Mouse (Mus musculus) limb, embryonic 11.5 days (tissue): ENCODE results near the gene Ccdc40. TPM values are rescaled to one million over a fixed set of nuclear protein-coding genes. Genes with fewer than 3 reads are reported as not detected.

Experiments
- ATAC-seq: fragments of 200-750 bp; cut with Nextera tagmentation; 2 replicates; pipeline ENCODE4 v1.8.0; 2017; ENCODE audit warnings: low read depth; ENCODE audit not compliant: insufficient number of reproducible peaks, low FRiP score, low TSS enrichment
- DNase-seq: peaks from one replicate; pipeline ENCODE4 v3.0.0-alpha.2; 2015; ENCODE audit warnings: low spot score
- H3K27ac ChIP-seq: fragments of 300-500 bp; sonication (generic); replicated peaks from 2 replicates; pipeline ENCODE4 v1.5.1; 2014; ENCODE audit warnings: low read depth, mild to moderate bottlenecking, low read length
- H3K27me3 ChIP-seq: fragments of 300-500 bp; sonication (generic); 2 replicates; pipeline ENCODE4 v1.6.1; 2014; ENCODE audit warnings: mild to moderate bottlenecking, low read length, mixed read lengths; ENCODE audit not compliant: control insufficient read depth, insufficient read depth
- H3K36me3 ChIP-seq: fragments of 300-500 bp; sonication (generic); 2 replicates; pipeline ENCODE4 v1.6.1; 2014; ENCODE audit warnings: mild to moderate bottlenecking, low read length, moderate library complexity, mixed read lengths; ENCODE audit not compliant: control insufficient read depth, insufficient read depth
- H3K4me1 ChIP-seq: fragments of 300-500 bp; sonication (generic); 2 replicates; pipeline ENCODE4 v1.6.1; 2014; ENCODE audit warnings: low read length, mixed read lengths; ENCODE audit not compliant: control insufficient read depth, insufficient read depth
- H3K4me2 ChIP-seq: fragments of 300-500 bp; sonication (generic); 2 replicates; pipeline ENCODE4 v1.6.1; 2014; ENCODE audit warnings: low read depth, mild to moderate bottlenecking, moderate library complexity; ENCODE audit not compliant: severe bottlenecking
- H3K4me3 ChIP-seq: fragments of 300-500 bp; sonication (generic); 2 replicates; pipeline ENCODE4 v1.5.1; 2014; ENCODE audit warnings: low read depth, low read length
- H3K9ac ChIP-seq: fragments of 300-500 bp; sonication (generic); 2 replicates; pipeline ENCODE4 v1.6.1; 2014; ENCODE audit warnings: mild to moderate bottlenecking, low read length
- H3K9me3 ChIP-seq: fragments of 300-500 bp; sonication (generic); 2 replicates; pipeline ENCODE4 v1.6.1; 2016; ENCODE audit warnings: low read length; ENCODE audit not compliant: control insufficient read depth
- WGBS: fragments of 180-500 bp; shearing (Covaris S2); extraction: QIAGEN DNeasy Blood & Tissue Kit; methylation state at CpG from one replicate; pipeline ENCODE4 v1.1.7; 2014; 5-methylcytosine and 5-hydroxymethylcytosine counted together
- polyA plus RNA-seq: library from polyadenylated mRNA; unstranded; fragments of >200 nt; fragmentation: Nextera tagmentation; extraction: Ambion mirVana; gene quantifications from 2 replicates; pipeline ENCODE4 v1.2.1, GENCODE M21; 2014

Gene Ccdc40
- polyA plus RNA-seq, 1 experiment from 2014 or later, result 8.9 TPM

GRCm38 (mm10) chr11:119297996-119298395 is 69.6 kb downstream of the Ccdc40 start:
- H3K4me3 ChIP-seq, result no peak overlapping the region
- H3K36me3 ChIP-seq, result peaks cover 41% of the 10 kb centered on the region
- H3K4me1 ChIP-seq, result peaks cover 9% of the 10 kb centered on the region; the same call in 1 of the 2 replicates
- peak overlapping the region; percentile 81 for H3K4me2 ChIP-seq
- no peaks in the 10 kb centered on the region for H3K27me3 ChIP-seq
- ATAC-seq (no peak), DNase-seq (no peak)
- WGBS, result 93% methylated on average over 6 of the region's 6 CpGs
- H3K9me3 ChIP-seq, result no peaks in the 10 kb centered on the region
- H3K9ac ChIP-seq, result no peak overlapping the region; the same call in 1 of the 2 replicates
- no peak overlapping the region for H3K27ac ChIP-seq

DNA sequence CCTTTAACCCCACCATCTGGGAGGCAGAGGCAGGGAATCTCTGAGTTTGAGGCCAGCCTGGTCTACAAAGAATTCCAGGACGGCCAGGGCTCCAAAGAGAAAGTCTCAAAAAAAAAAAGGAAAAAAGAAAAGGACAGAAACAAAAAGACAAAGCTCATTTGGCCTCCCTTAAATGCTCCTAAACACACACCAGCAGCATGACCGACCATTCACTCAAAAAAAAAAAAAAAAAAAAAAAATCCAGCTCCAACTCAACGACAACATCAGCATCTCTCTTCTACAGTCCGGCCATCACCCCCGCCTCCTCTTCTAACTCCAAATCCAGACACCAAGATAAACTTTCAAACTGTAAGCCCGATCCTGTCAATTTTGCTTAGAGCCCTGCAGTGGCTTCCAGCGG is 70.5 kb downstream of the Ccdc40 start:
- peaks cover 9% of the 10 kb centered on the region; the same call in 1 of the 2 replicates for H3K4me1 ChIP-seq
- peak overlapping the region; percentile 98 for H3K4me3 ChIP-seq
- ATAC-seq, result no peak
- H3K27me3 ChIP-seq, result no peaks in the 10 kb centered on the region
- H3K9ac ChIP-seq, result peak overlapping the region; percentile 97
- H3K27ac ChIP-seq, result no peak overlapping the region
- H3K9me3 ChIP-seq, result no peaks in the 10 kb centered on the region
- WGBS, result 17% methylated on average over 7 of the region's 7 CpGs
- peaks cover 33% of the 10 kb centered on the region for H3K36me3 ChIP-seq
- no peak for DNase-seq
- peak overlapping the region; percentile 81 for H3K4me2 ChIP-seq

- peak; percentile 89 for ATAC-seq
- peaks cover 9% of the 10 kb centered on the region; the same call in 1 of the 2 replicates for H3K4me1 ChIP-seq
- H3K36me3 ChIP-seq, result peaks cover 28% of the 10 kb centered on the region
- peak; percentile 98 for DNase-seq
- H3K9me3 ChIP-seq, result no peaks in the 10 kb centered on the region
- peak within 1 kb of the TSS; percentile 98 for H3K4me3 ChIP-seq
- H3K27me3 ChIP-seq, result no peaks in the 10 kb centered on the region; the same call in 1 of the 2 replicates
- WGBS, result under 1% methylated on average over 89 of the region's 89 CpGs
- peak within 1 kb of the TSS; percentile 97 for H3K9ac ChIP-seq
- peak within 1 kb of the TSS; percentile 79 for H3K27ac ChIP-seq
- peak within 1 kb of the TSS; percentile 81 for H3K4me2 ChIP-seq
Observed at GRCm38 (mm10) chr11:119299391-119300245, 71.2 kb downstream of the Ccdc40 start, which contains the start of gene Eif4a3. Gene Eif4a3 (minus strand): TSS chr11:119300089.

DNA sequence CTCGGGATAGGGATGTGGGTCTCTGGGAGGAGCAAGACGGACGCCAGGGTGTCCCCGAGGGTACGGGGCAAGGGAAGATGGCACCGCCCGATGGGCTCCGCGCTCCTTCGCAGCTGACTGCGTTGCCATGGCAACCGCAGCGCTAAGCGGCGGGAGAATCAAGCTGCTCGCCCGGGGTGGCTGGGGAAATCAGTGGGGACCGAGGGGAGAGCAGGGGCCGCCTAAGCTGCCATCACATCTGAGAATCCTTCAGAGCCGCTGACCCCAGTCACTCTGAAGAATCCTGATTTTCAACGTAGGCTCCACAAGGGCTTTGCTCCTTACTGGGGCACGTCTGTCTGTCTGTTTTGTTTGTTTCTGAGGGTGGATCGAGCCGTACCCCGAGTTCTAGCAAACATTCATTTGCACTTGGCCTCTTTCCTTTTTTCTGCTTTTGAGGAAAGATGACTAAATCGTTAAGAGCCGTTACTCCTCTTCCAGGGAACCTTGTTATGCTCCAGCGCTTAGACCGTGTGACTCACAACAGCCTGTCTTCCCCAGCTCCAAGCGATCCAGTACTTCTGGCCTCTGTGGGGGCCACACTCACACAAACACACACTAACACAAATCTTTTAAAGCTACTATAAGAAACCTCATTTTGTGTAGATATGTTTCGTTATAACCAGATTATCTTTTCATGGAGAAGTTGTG is 72.0 kb downstream of the Ccdc40 start:
- DNase-seq, result no peak
- Histone ChIP-seq H3K9me3 (no peaks in the 10 kb centered on the region), H3K27ac (peak overlapping the region; percentile 70), H3K36me3 (peaks cover 22% of the 10 kb centered on the region; the same call in 1 of the 2 replicates), H3K9ac (peak overlapping the region; percentile 97), H3K27me3 (peaks cover 2% of the 10 kb centered on the region; the same call in 1 of the 2 replicates), H3K4me3 (peak overlapping the region; percentile 98), H3K4me1 (peaks cover 9% of the 10 kb centered on the region; the same call in 1 of the 2 replicates), H3K4me2 (peak overlapping the region; percentile 56)
- ATAC-seq, result no peak; the same call in 1 of the 2 replicates
- 2% methylated on average over 31 of the region's 31 CpGs for WGBS

GRCm38 (mm10) chr11:119300986-119301385 is 72.6 kb downstream of the Ccdc40 start:
- H3K9ac ChIP-seq, result no peak overlapping the region
- H3K36me3 ChIP-seq, result peaks cover 16% of the 10 kb centered on the region; the same call in 1 of the 2 replicates
- H3K9me3 ChIP-seq, result no peaks in the 10 kb centered on the region
- no peak for DNase-seq
- H3K4me1 ChIP-seq, result peaks cover 9% of the 10 kb centered on the region; the same call in 1 of the 2 replicates
- H3K27me3 ChIP-seq, result peaks cover 2% of the 10 kb centered on the region; the same call in 1 of the 2 replicates
- H3K4me3 ChIP-seq, result no peak overlapping the region
- H3K27ac ChIP-seq, result no peak overlapping the region
- H3K4me2 ChIP-seq, result peak overlapping the region; percentile 56; the same call in 1 of the 2 replicates
- ATAC-seq, result no peak
- 30% methylated on average over 2 of the region's 2 CpGs for WGBS

GRCm38 (mm10) chr11:119304904-119305712 is 76.7 kb downstream of the Ccdc40 start:
- no peaks in the 10 kb centered on the region for H3K36me3 ChIP-seq
- 42% methylated on average over 16 of the region's 16 CpGs for WGBS
- peaks cover 7% of the 10 kb centered on the region for H3K4me1 ChIP-seq
- H3K27ac ChIP-seq, result no peak overlapping the region
- no peak overlapping the region for H3K4me2 ChIP-seq
- H3K27me3 ChIP-seq, result peaks cover 2% of the 10 kb centered on the region; the same call in 1 of the 2 replicates
- ATAC-seq (no peak), DNase-seq (peak; percentile 70)
- H3K4me3 ChIP-seq, result no peak overlapping the region
- no peak overlapping the region for H3K9ac ChIP-seq
- no peaks in the 10 kb centered on the region for H3K9me3 ChIP-seq

- Histone ChIP-seq H3K4me2 (no peak overlapping the region), H3K4me3 (no peak overlapping the region), H3K9me3 (no peaks in the 10 kb centered on the region), H3K27ac (no peak overlapping the region), H3K27me3 (peaks cover 2% of the 10 kb centered on the region; the same call in 1 of the 2 replicates), H3K4me1 (peaks cover 7% of the 10 kb centered on the region), H3K9ac (no peak overlapping the region), H3K36me3 (no peaks in the 10 kb centered on the region)
- WGBS, result 64% methylated on average over 13 of the region's 13 CpGs
- no peak for ATAC-seq
- no peak for DNase-seq
Observed at GRCm38 (mm10) chr11:119306762-119307657, 78.6 kb downstream of the Ccdc40 start.
